Mouse (Mus musculus): ENCODE data around the gene Cmip. TPM values are rescaled to one million over a fixed set of nuclear protein-coding genes. Genes with fewer than 3 reads are reported as not detected.

Cmip gene
- polyA plus RNA-seq, 1 experiment from 2014 or later: 27.0 TPM

- no peak overlapping the region for H3K4me2 ChIP-seq (replicated peaks; ENCODE audit: low read depth, low read length)
- no peak overlapping the region for H3K27ac ChIP-seq (ENCODE audit: low read depth, low read length)
- H3K4me1 ChIP-seq (replicated peaks; ENCODE audit: control insufficient read depth, insufficient read depth, low read length): peaks cover 9% of the 10 kb centered on the region
- no peaks in the 10 kb centered on the region for H3K36me3 ChIP-seq (ENCODE audit: control insufficient read depth, insufficient read depth, low read length)
- no peak overlapping the region for H3K4me3 ChIP-seq (ENCODE audit: low read depth, low read length)
- H3K9me3 ChIP-seq (ENCODE audit: control insufficient read depth, low read length): no peaks in the 10 kb centered on the region
- no peaks in the 10 kb centered on the region for H3K27me3 ChIP-seq (ENCODE audit: control insufficient read depth, insufficient read depth, low read length)
- ATAC-seq (ENCODE audit: low FRiP score) (no peak), DNase-seq (ENCODE audit: low spot score) (no peak)
- no peak overlapping the region for H3K9ac ChIP-seq (ENCODE audit: low read depth, low read length)
- 92% methylated on average over 27 of the region's 27 CpGs for WGBS
These were observed 75.6 kb downstream of the Cmip start for GRCm38 (mm10) chr8:117332229-117333010.

- no peak for DNase-seq (ENCODE audit: low spot score)
- 44% methylated on average over 6 of the region's 6 CpGs for WGBS
- no peaks in the 10 kb centered on the region for H3K27me3 ChIP-seq (ENCODE audit: control insufficient read depth, insufficient read depth, low read length)
- no peak for ATAC-seq (ENCODE audit: low FRiP score)
- no peaks in the 10 kb centered on the region for H3K36me3 ChIP-seq (ENCODE audit: control insufficient read depth, insufficient read depth, low read length)
- H3K9ac ChIP-seq (ENCODE audit: low read depth, low read length): no peak overlapping the region
- H3K4me2 ChIP-seq (replicated peaks; ENCODE audit: low read depth, low read length): no peak overlapping the region
- H3K4me1 ChIP-seq (replicated peaks; ENCODE audit: control insufficient read depth, insufficient read depth, low read length): peaks cover 9% of the 10 kb centered on the region
- H3K4me3 ChIP-seq (ENCODE audit: low read depth, low read length): no peak overlapping the region
- H3K9me3 ChIP-seq (ENCODE audit: control insufficient read depth, low read length): no peaks in the 10 kb centered on the region
- no peak overlapping the region for H3K27ac ChIP-seq (ENCODE audit: low read depth, low read length)
These were observed 76.8 kb downstream of the Cmip start for GRCm38 (mm10) chr8:117333619-117334018.

GRCm38 (mm10) chr8:117334058-117334747 lies 77.3 kb downstream of the Cmip start:
- ATAC-seq (ENCODE audit: low FRiP score): no peak; the same call in 1 of the 2 replicates
- Histone ChIP-seq H3K36me3 (ENCODE audit: control insufficient read depth, insufficient read depth, low read length) (no peaks in the 10 kb centered on the region), H3K4me1 (replicated peaks; ENCODE audit: control insufficient read depth, insufficient read depth, low read length) (peaks cover 9% of the 10 kb centered on the region), H3K4me2 (replicated peaks; ENCODE audit: low read depth, low read length) (no peak overlapping the region), H3K27me3 (ENCODE audit: control insufficient read depth, insufficient read depth, low read length) (no peaks in the 10 kb centered on the region), H3K27ac (ENCODE audit: low read depth, low read length) (peak overlapping the region; percentile 30; the same call in 1 of the 2 replicates), H3K4me3 (ENCODE audit: low read depth, low read length) (no peak overlapping the region), H3K9ac (ENCODE audit: low read depth, low read length) (no peak overlapping the region), H3K9me3 (ENCODE audit: control insufficient read depth, low read length) (no peaks in the 10 kb centered on the region)
- WGBS: 60% methylated on average over 10 of the region's 10 CpGs
- DNase-seq (ENCODE audit: low spot score): peak; percentile 34

- ATAC-seq (ENCODE audit: low FRiP score) (peak; percentile 29; the same call in 1 of the 2 replicates), DNase-seq (ENCODE audit: low spot score) (no peak)
- 32% methylated on average over 14 of the region's 14 CpGs for WGBS
- Histone ChIP-seq H3K27me3 (ENCODE audit: control insufficient read depth, insufficient read depth, low read length) (no peaks in the 10 kb centered on the region), H3K36me3 (ENCODE audit: control insufficient read depth, insufficient read depth, low read length) (no peaks in the 10 kb centered on the region), H3K4me3 (ENCODE audit: low read depth, low read length) (no peak overlapping the region), H3K9ac (ENCODE audit: low read depth, low read length) (no peak overlapping the region), H3K4me1 (replicated peaks; ENCODE audit: control insufficient read depth, insufficient read depth, low read length) (peaks cover 12% of the 10 kb centered on the region), H3K9me3 (ENCODE audit: control insufficient read depth, low read length) (no peaks in the 10 kb centered on the region), H3K27ac (ENCODE audit: low read depth, low read length) (peak overlapping the region; percentile 30; the same call in 1 of the 2 replicates), H3K4me2 (replicated peaks; ENCODE audit: low read depth, low read length) (no peak overlapping the region)
These were observed 78.0 kb downstream of the Cmip start for GRCm38 (mm10) chr8:117334748-117335393.

- H3K4me3 ChIP-seq (ENCODE audit: low read depth, low read length): no peak overlapping the region
- no peaks in the 10 kb centered on the region for H3K27me3 ChIP-seq (ENCODE audit: control insufficient read depth, insufficient read depth, low read length)
- H3K4me2 ChIP-seq (replicated peaks; ENCODE audit: low read depth, low read length): no peak overlapping the region
- no peaks in the 10 kb centered on the region for H3K36me3 ChIP-seq (ENCODE audit: control insufficient read depth, insufficient read depth, low read length)
- peaks cover 12% of the 10 kb centered on the region for H3K4me1 ChIP-seq (replicated peaks; ENCODE audit: control insufficient read depth, insufficient read depth, low read length)
- DNase-seq (ENCODE audit: low spot score): no peak
- H3K27ac ChIP-seq (ENCODE audit: low read depth, low read length): no peak overlapping the region
- ATAC-seq (ENCODE audit: low FRiP score): no peak
- 59% methylated on average over 8 of the region's 8 CpGs for WGBS
- no peaks in the 10 kb centered on the region for H3K9me3 ChIP-seq (ENCODE audit: control insufficient read depth, low read length)
- no peak overlapping the region for H3K9ac ChIP-seq (ENCODE audit: low read depth, low read length)
These were observed 78.6 kb downstream of the Cmip start for GRCm38 (mm10) chr8:117335423-117335822.

- Histone ChIP-seq H3K9ac (ENCODE audit: low read depth, low read length) (no peak overlapping the region), H3K4me2 (replicated peaks; ENCODE audit: low read depth, low read length) (no peak overlapping the region), H3K9me3 (ENCODE audit: control insufficient read depth, low read length) (no peaks in the 10 kb centered on the region), H3K4me3 (ENCODE audit: low read depth, low read length) (no peak overlapping the region), H3K27ac (ENCODE audit: low read depth, low read length) (no peak overlapping the region), H3K4me1 (replicated peaks; ENCODE audit: control insufficient read depth, insufficient read depth, low read length) (peaks cover 12% of the 10 kb centered on the region), H3K27me3 (ENCODE audit: control insufficient read depth, insufficient read depth, low read length) (no peaks in the 10 kb centered on the region), H3K36me3 (ENCODE audit: control insufficient read depth, insufficient read depth, low read length) (no peaks in the 10 kb centered on the region)
- WGBS: 70% methylated on average over 3 of the region's 3 CpGs
- ATAC-seq (ENCODE audit: low FRiP score): no peak
- no peak for DNase-seq (ENCODE audit: low spot score)
These were observed 80.3 kb downstream of the Cmip start for GRCm38 (mm10) chr8:117337188-117337587.

GRCm38 (mm10) chr8:117338678-117339077 lies 81.8 kb downstream of the Cmip start:
- H3K4me3 ChIP-seq (ENCODE audit: low read depth, low read length): no peak overlapping the region
- H3K9me3 ChIP-seq (ENCODE audit: control insufficient read depth, low read length): no peaks in the 10 kb centered on the region
- H3K9ac ChIP-seq (ENCODE audit: low read depth, low read length): no peak overlapping the region
- H3K4me2 ChIP-seq (replicated peaks; ENCODE audit: low read depth, low read length): no peak overlapping the region
- H3K4me1 ChIP-seq (replicated peaks; ENCODE audit: control insufficient read depth, insufficient read depth, low read length): peaks cover 12% of the 10 kb centered on the region
- H3K27me3 ChIP-seq (ENCODE audit: control insufficient read depth, insufficient read depth, low read length): no peaks in the 10 kb centered on the region
- DNase-seq (ENCODE audit: low spot score) (no peak), ATAC-seq (ENCODE audit: low FRiP score) (no peak)
- 87% methylated on average over 2 of the region's 2 CpGs for WGBS
- no peak overlapping the region for H3K27ac ChIP-seq (ENCODE audit: low read depth, low read length)
- no peaks in the 10 kb centered on the region for H3K36me3 ChIP-seq (ENCODE audit: control insufficient read depth, insufficient read depth, low read length)

GRCm38 (mm10) chr8:117339296-117339957 lies 82.6 kb downstream of the Cmip start:
- no peak for ATAC-seq (ENCODE audit: low FRiP score)
- H3K27ac ChIP-seq (ENCODE audit: low read depth, low read length): no peak overlapping the region
- DNase-seq (ENCODE audit: low spot score): no peak

More at GRCm38 (mm10) chr8:117339296-117339957, 82.6 kb downstream of the Cmip start:
- H3K9ac ChIP-seq (ENCODE audit: low read depth, low read length): no peak overlapping the region
- no peak overlapping the region for H3K4me3 ChIP-seq (ENCODE audit: low read depth, low read length)
- no peaks in the 10 kb centered on the region for H3K27me3 ChIP-seq (ENCODE audit: control insufficient read depth, insufficient read depth, low read length)
- no peaks in the 10 kb centered on the region for H3K36me3 ChIP-seq (ENCODE audit: control insufficient read depth, insufficient read depth, low read length)
- no peak overlapping the region for H3K4me2 ChIP-seq (replicated peaks; ENCODE audit: low read depth, low read length)
- H3K9me3 ChIP-seq (ENCODE audit: control insufficient read depth, low read length): no peaks in the 10 kb centered on the region
- peaks cover 11% of the 10 kb centered on the region for H3K4me1 ChIP-seq (replicated peaks; ENCODE audit: control insufficient read depth, insufficient read depth, low read length)
- 42% methylated on average over 18 of the region's 19 CpGs for WGBS

Measured in hindbrain, embryonic 11.5 days (tissue).